Mouse (Mus musculus): ENCODE measurements at regions not wholly inside any gene's neighbourhood (a gene's known extent, or its start where the extent isn't known, plus 50 kb on each side); places are given as distances from the start of the nearest gene placed in this dataset.
"Not testable (repeated sequence)": the region's sequence is repeated elsewhere in the genome, so short reads cannot be mapped to it uniquely, and the experiment has no call there.

DNA sequence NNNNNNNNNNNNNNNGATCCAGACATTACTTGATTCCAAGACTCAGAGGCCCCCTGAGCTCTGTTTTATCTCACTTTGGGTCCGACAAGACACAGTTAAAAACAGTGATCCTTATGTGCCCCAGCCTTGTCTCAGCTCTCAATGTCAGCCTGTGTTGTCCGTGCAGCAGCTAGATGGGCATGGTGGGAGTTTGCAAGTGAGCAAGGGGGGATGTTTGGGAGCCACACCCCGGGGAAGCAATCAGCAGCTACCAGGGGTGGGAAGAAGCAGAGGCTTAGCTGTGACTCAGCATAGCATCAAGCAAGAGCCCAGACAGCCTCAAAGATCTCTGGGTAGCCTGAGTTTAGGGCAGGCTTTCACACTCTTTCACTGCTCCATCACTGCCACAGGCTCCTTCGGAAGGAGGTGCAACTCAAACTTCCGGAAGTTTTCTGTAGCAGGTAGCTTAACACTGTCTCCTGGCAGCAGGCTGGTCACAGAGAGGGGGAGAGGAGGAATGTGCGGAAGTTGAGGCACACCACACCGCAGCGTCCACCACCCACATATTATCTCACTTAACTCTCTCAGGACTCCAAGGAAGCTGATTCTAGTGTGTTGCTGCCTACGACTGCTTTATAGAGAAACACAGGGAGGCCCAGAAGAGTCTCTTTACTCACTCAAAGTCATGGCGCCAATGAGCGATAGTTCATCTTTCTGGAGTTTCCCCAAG lies 80.2 kb upstream of the Defb33 start:
- not testable (repeated sequence) for DNase-seq (ENCODE audit: low spot score in 2 of 2)

GRCm38 (mm10) chr8:20813493-20813892 lies 79.0 kb upstream of the Defb33 start:
- not testable (repeated sequence) for DNase-seq (ENCODE audit: low spot score in 2 of 2)

DNA sequence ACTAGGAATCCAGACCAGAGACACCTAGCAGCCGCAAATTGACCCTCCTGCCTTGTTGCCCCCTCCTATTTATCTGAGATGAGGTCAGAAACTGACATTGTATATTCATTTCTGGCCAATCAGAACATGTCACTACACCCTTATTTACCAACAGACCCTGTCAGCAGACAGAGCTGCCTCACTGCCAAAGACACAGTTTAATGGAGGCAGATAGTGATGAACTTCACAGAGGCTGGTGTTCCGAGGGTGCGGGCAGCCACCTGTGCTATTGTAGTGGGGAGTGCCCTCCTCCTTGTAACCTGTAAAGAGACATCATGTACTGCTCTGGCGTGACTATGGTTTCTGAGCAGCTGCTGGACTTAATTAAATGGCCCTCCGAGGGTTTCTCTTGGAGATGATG lies 70.0 kb upstream of the Defb33 start:
- peak; percentile 37 to 49 for DNase-seq (ENCODE audit: low spot score in 2 of 2)

GRCm38 (mm10) chr8:20823219-20823618 lies 69.2 kb upstream of the Defb33 start:
- DNase-seq (ENCODE audit: low spot score in 2 of 2) = not testable (repeated sequence)

DNA sequence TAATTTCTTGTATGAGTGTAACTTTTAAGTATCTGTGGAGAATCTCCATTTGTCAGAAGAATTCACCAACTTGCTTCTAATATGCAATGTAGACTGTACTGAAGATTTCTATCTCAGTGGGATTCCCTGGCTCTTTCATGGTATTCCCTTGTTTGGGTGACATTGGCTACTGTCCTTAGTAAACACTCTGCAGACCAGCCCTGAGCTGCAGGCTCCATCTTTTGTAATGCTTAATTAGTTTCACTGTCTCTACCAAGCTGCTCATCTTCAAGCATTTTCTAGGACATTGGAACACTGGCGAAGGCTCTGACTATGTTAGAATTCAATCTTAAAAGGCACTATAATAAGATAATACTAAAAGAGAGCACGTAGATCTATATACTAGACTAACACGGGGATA lies 53.0 kb upstream of the Defb33 start:
- not testable (repeated sequence) for DNase-seq (ENCODE audit: low spot score in 2 of 2)
